Mouse (Mus musculus) Muller cell, postnatal 12 days (primary cell): Measurements from ENCODE around the gene Smarcd3.
"Not testable (repeated sequence)": the region's sequence is repeated elsewhere in the genome, so short reads cannot be mapped to it uniquely, and the experiment has no call there.

Experiments
- DNase-seq: peaks from one replicate; pipeline ENCODE4 v3.0.0-alpha.2; 2015; ENCODE audit errors: inconsistent ontology term

Smarcd3 gene

GRCm38 (mm10) chr5:24555335-24555734, 68.9 kb downstream of the Smarcd3 start:
- DNase-seq = not testable (repeated sequence)

- DNase-seq = no peak
Measured at GRCm38 (mm10) chr5:24553621-24554244, 70.5 kb downstream of the Smarcd3 start.

- DNase-seq = no peak
Measured at GRCm38 (mm10) chr5:24551317-24551688, 72.9 kb downstream of the Smarcd3 start.

GRCm38 (mm10) chr5:24550598-24551316, 73.5 kb downstream of the Smarcd3 start:
- DNase-seq = peak; percentile 76

GRCm38 (mm10) chr5:24542643-24543042, 81.6 kb downstream of the Smarcd3 start:
- no peak for DNase-seq

GRCm38 (mm10) chr5:24541144-24541569, 83.1 kb downstream of the Smarcd3 start:
- DNase-seq = no peak
